Mouse (Mus musculus): ENCODE results near the gene Ppp1r35. TPM values are rescaled to one million over a fixed set of nuclear protein-coding genes. Genes with fewer than 3 reads are reported as not detected.
A peak's percentile ranks its signal among the peaks of the same experiment; 100 is the strongest.

Gene Ppp1r35
- polyA plus RNA-seq, 1 experiment from 2014 or later, result 30.6 TPM

- no peak for ATAC-seq (ENCODE audit: insufficient number of reproducible peaks, insufficient read depth, low FRiP score, low TSS enrichment, low read depth)
- H3K9me3 ChIP-seq, result no peaks in the 10 kb centered on the region
- H3K4me1 ChIP-seq, result 0 out of 2 replicates have a peak, but pooled peaks cover 5% of the 10 kb centered on the region
- H3K36me3 ChIP-seq, result no peaks in the 10 kb centered on the region
- no peak overlapping the region for H3K4me2 ChIP-seq
- no peak overlapping the region for H3K4me3 ChIP-seq
- no peak overlapping the region for H3K27ac ChIP-seq
- no peak overlapping the region for H3K9ac ChIP-seq
- no peaks in the 10 kb centered on the region for H3K27me3 ChIP-seq
These were observed 5.9 kb upstream of the Ppp1r35 start for GRCm38 (mm10) chr5:137772755-137773154.

GRCm38 (mm10) chr5:137775587-137776290 lies 2.9 kb upstream of the Ppp1r35 start:
- 84% methylated on average over 2 of the region's 2 CpGs for WGBS
- Histone ChIP-seq H3K4me1 (peaks cover 22% of the 10 kb centered on the region), H3K4me3 (no peak overlapping the region), H3K27ac (no peak overlapping the region), H3K36me3 (peaks cover 8% of the 10 kb centered on the region), H3K27me3 (no peaks in the 10 kb centered on the region), H3K4me2 (no peak overlapping the region), H3K9ac (no peak overlapping the region), H3K9me3 (no peaks in the 10 kb centered on the region)
- ATAC-seq (ENCODE audit: insufficient number of reproducible peaks, insufficient read depth, low FRiP score, low TSS enrichment, low read depth), result no peak

GRCm38 (mm10) chr5:137776408-137776918 lies 2.2 kb upstream of the Ppp1r35 start:
- Histone ChIP-seq H3K36me3 (peaks cover 15% of the 10 kb centered on the region), H3K27me3 (no peaks in the 10 kb centered on the region), H3K4me1 (peaks cover 22% of the 10 kb centered on the region), H3K9ac (no peak overlapping the region), H3K27ac (no peak overlapping the region; the same call in 1 of the 2 replicates), H3K9me3 (no peaks in the 10 kb centered on the region), H3K4me3 (no peak overlapping the region), H3K4me2 (no peak overlapping the region)
- WGBS, result 38% methylated on average over 5 of the region's 5 CpGs
- ATAC-seq (ENCODE audit: insufficient number of reproducible peaks, insufficient read depth, low FRiP score, low TSS enrichment, low read depth), result peak; percentile 69; the same call in 1 of the 2 replicates

GRCm38 (mm10) chr5:137777267-137777845 lies 1.3 kb upstream of the Ppp1r35 start:
- Histone ChIP-seq H3K4me3 (no peak overlapping the region), H3K9ac (no peak overlapping the region)

GRCm38 (mm10) chr5:137779053-137779933 lies 644 bp downstream of the Ppp1r35 start:
- Histone ChIP-seq H3K27ac (peak overlapping the region; percentile 90), H3K4me1 (peaks cover 45% of the 10 kb centered on the region), H3K4me2 (peak overlapping the region; percentile 96), H3K9me3 (no peaks in the 10 kb centered on the region), H3K36me3 (peaks cover 43% of the 10 kb centered on the region), H3K27me3 (no peaks in the 10 kb centered on the region), H3K9ac (peak overlapping the region; percentile 97), H3K4me3 (peak overlapping the region; percentile 99)
- under 1% methylated on average over 82 of the region's 83 CpGs for WGBS
- ATAC-seq (ENCODE audit: insufficient number of reproducible peaks, insufficient read depth, low FRiP score, low TSS enrichment, low read depth), result no peak

More at GRCm38 (mm10) chr5:137777267-137777845, 1.3 kb upstream of the Ppp1r35 start:
- Histone ChIP-seq H3K27me3 (no peaks in the 10 kb centered on the region), H3K4me2 (no peak overlapping the region), H3K9me3 (no peaks in the 10 kb centered on the region), H3K27ac (no peak overlapping the region), H3K4me1 (peaks cover 26% of the 10 kb centered on the region), H3K36me3 (peaks cover 24% of the 10 kb centered on the region)
- ATAC-seq (ENCODE audit: insufficient number of reproducible peaks, insufficient read depth, low FRiP score, low TSS enrichment, low read depth), result no peak
- WGBS, result 85% methylated on average over 7 of the region's 7 CpGs

- Histone ChIP-seq H3K4me2 (no peak overlapping the region), H3K27ac (no peak overlapping the region), H3K9ac (no peak overlapping the region), H3K36me3 (peaks cover 51% of the 10 kb centered on the region), H3K27me3 (no peaks in the 10 kb centered on the region), H3K4me3 (no peak overlapping the region), H3K4me1 (peaks cover 52% of the 10 kb centered on the region), H3K9me3 (no peaks in the 10 kb centered on the region)
- WGBS, result 96% methylated on average over 7 of the region's 7 CpGs
- ATAC-seq (ENCODE audit: insufficient number of reproducible peaks, insufficient read depth, low FRiP score, low TSS enrichment, low read depth), result no peak
These were observed 3.0 kb downstream of the Ppp1r35 start for GRCm38 (mm10) chr5:137781661-137782060.

GRCm38 (mm10) chr5:137782776-137783522 lies 4.3 kb downstream of the Ppp1r35 start:
- H3K4me2 ChIP-seq, result peak overlapping the region; percentile 94
- H3K9ac ChIP-seq, result peak overlapping the region; percentile 97
- ATAC-seq (ENCODE audit: insufficient number of reproducible peaks, insufficient read depth, low FRiP score, low TSS enrichment, low read depth), result no peak
- peak overlapping the region; percentile 89 for H3K4me3 ChIP-seq
- H3K27me3 ChIP-seq, result no peaks in the 10 kb centered on the region
- H3K27ac ChIP-seq, result no peak overlapping the region; the same call in 1 of the 2 replicates
- peaks cover 51% of the 10 kb centered on the region for H3K36me3 ChIP-seq
- peaks cover 53% of the 10 kb centered on the region for H3K4me1 ChIP-seq
- no peaks in the 10 kb centered on the region for H3K9me3 ChIP-seq
- 81% methylated on average over 13 of the region's 13 CpGs for WGBS

GRCm38 (mm10) chr5:137783901-137784540 lies 5.4 kb downstream of the Ppp1r35 start:
- 71% methylated on average over 9 of the region's 9 CpGs for WGBS
- Histone ChIP-seq H3K27me3 (no peaks in the 10 kb centered on the region), H3K27ac (no peak overlapping the region), H3K4me2 (peak overlapping the region; percentile 94), H3K9me3 (no peaks in the 10 kb centered on the region), H3K36me3 (peaks cover 51% of the 10 kb centered on the region), H3K4me1 (peaks cover 53% of the 10 kb centered on the region), H3K4me3 (peak overlapping the region; percentile 89), H3K9ac (peak overlapping the region; percentile 97)
- no peak for ATAC-seq (ENCODE audit: insufficient number of reproducible peaks, insufficient read depth, low FRiP score, low TSS enrichment, low read depth)

- ATAC-seq (ENCODE audit: insufficient number of reproducible peaks, insufficient read depth, low FRiP score, low TSS enrichment, low read depth), result no peak
- Histone ChIP-seq H3K4me1 (peaks cover 52% of the 10 kb centered on the region), H3K4me3 (peak overlapping the region; percentile 89), H3K9ac (peak overlapping the region; percentile 97), H3K27ac (no peak overlapping the region), H3K9me3 (no peaks in the 10 kb centered on the region), H3K4me2 (peak overlapping the region; percentile 94), H3K36me3 (peaks cover 51% of the 10 kb centered on the region), H3K27me3 (no peaks in the 10 kb centered on the region)
- WGBS, result 83% methylated on average over 14 of the region's 14 CpGs
These were observed 5.9 kb downstream of the Ppp1r35 start for GRCm38 (mm10) chr5:137784546-137784945.

- peaks cover 47% of the 10 kb centered on the region for H3K36me3 ChIP-seq
- 4% methylated on average over 61 of the region's 62 CpGs for WGBS
- peak overlapping the region; percentile 94 for H3K4me2 ChIP-seq
- H3K9ac ChIP-seq, result peak overlapping the region; percentile 97
- no peak for ATAC-seq (ENCODE audit: insufficient number of reproducible peaks, insufficient read depth, low FRiP score, low TSS enrichment, low read depth)
- no peaks in the 10 kb centered on the region for H3K27me3 ChIP-seq
- H3K9me3 ChIP-seq, result no peaks in the 10 kb centered on the region
- peaks cover 43% of the 10 kb centered on the region for H3K4me1 ChIP-seq
- H3K4me3 ChIP-seq, result peak overlapping the region; percentile 89
- H3K27ac ChIP-seq, result peak overlapping the region; percentile 98
These were observed 6.7 kb downstream of the Ppp1r35 start for GRCm38 (mm10) chr5:137785164-137786031.
